Mouse (Mus musculus) liver, embryonic 14.5 days (tissue): ENCODE measurements around the gene Gtf2a2. TPM values are rescaled to one million over a fixed set of nuclear protein-coding genes. Genes with fewer than 3 reads are reported as not detected.

Source experiments
- ATAC-seq: fragments of 200-750 bp; cut with Nextera tagmentation; 2 replicates; pipeline ENCODE4 v1.8.0; 2017; ENCODE audit warnings: moderate number of reproducible peaks, mild to moderate bottlenecking, moderate library complexity; ENCODE audit not compliant: insufficient read depth
- DNase-seq, 3 experiments: peaks; one replicate each; pipeline ENCODE4 v3.0.0-alpha.2; 2012 to 2013; ENCODE audit warnings: low read depth in 3 of 3, low spot score in 3 of 3
- H3K27ac ChIP-seq: fragments of 300-500 bp; sonication (generic); 2 replicates; pipeline ENCODE4 v1.5.1; 2014; ENCODE audit warnings: moderate library complexity, mild to moderate bottlenecking, control low read depth, inconsistent platforms
- H3K27me3 ChIP-seq: fragments of 300-500 bp; sonication (generic); 2 replicates; pipeline ENCODE4 v1.6.1; 2014; ENCODE audit warnings: mild to moderate bottlenecking, low read length, moderate library complexity; ENCODE audit not compliant: control insufficient read depth, insufficient read depth
- H3K36me3 ChIP-seq: fragments of 300-500 bp; sonication (generic); replicated peaks from 2 replicates; pipeline ENCODE4 v1.6.1; 2014; ENCODE audit warnings: low read depth; ENCODE audit not compliant: control insufficient read depth, insufficient read depth
- H3K4me1 ChIP-seq, 2 experiments: fragments of 200-500 bp in 1 of 2; fragments of 300-500 bp in 1 of 2; sonication (generic) in 1 of 2; replicated peaks; 2 replicates each; pipeline ENCODE4 v1.6.1; 2012 to 2014; ENCODE audit warnings: antibody characterized with exemption in 1 of 2, inconsistent platforms in 1 of 2, low read length in 1 of 2; ENCODE audit not compliant: control insufficient read depth in 2 of 2, insufficient read depth in 2 of 2
- H3K4me2 ChIP-seq: fragments of 300-500 bp; sonication (generic); 2 replicates; pipeline ENCODE4 v1.6.1; 2014; ENCODE audit warnings: low read depth, mild to moderate bottlenecking, control low read depth, moderate library complexity
- H3K4me3 ChIP-seq, 2 experiments: fragments of 200-500 bp in 1 of 2; fragments of 300-500 bp in 1 of 2; sonication (generic) in 1 of 2; 2 replicates each; pipeline ENCODE4 v1.5.1; 2012 to 2014; ENCODE audit warnings: low read depth in 2 of 2, low read length in 2 of 2, mild to moderate bottlenecking in 2 of 2, control low read depth in 1 of 2, inconsistent platforms in 1 of 2, moderate library complexity in 1 of 2; ENCODE audit not compliant: insufficient read depth in 1 of 2
- H3K9ac ChIP-seq: fragments of 300-500 bp; sonication (generic); replicated peaks from 2 replicates; pipeline ENCODE4 v1.6.1; 2014; ENCODE audit warnings: mild to moderate bottlenecking, control low read depth, moderate library complexity
- H3K9me3 ChIP-seq: fragments of 300-500 bp; sonication (generic); 2 replicates; pipeline ENCODE4 v1.6.1; 2016; ENCODE audit warnings: low read length, mixed read lengths; ENCODE audit not compliant: control insufficient read depth
- CTCF ChIP-seq: IDR thresholded peaks from 2 replicates; pipeline ENCODE4 v1.5.1; 2016; ENCODE audit warnings: antibody characterized with exemption, low read depth, control low read depth
- EP300 ChIP-seq: IDR thresholded peaks from 2 replicates; pipeline ENCODE4 v1.6.1; 2016; ENCODE audit warnings: antibody characterized with exemption, low read depth
- WGBS: fragments of 180-500 bp; shearing (Covaris S2); extraction: QIAGEN DNeasy Blood & Tissue Kit; methylation state at CpG from one replicate; pipeline ENCODE4 v1.1.7; 2014; ENCODE audit not compliant: insufficient replicate concordance; 5-methylcytosine and 5-hydroxymethylcytosine counted together
- polyA plus RNA-seq, 2 experiments: library from polyadenylated mRNA; depleted of rRNA in 1 of 2; stranded (reverse) in 1 of 2; unstranded in 1 of 2; fragments of >200 nt; fragmentation: Nextera tagmentation in 1 of 2; extraction: Ambion mirVana in 1 of 2; gene quantifications; 2 replicates each; pipeline versions ENCODE4 v1.2.1 to v1.2.3; 2012 to 2014

Gene Gtf2a2
- polyA plus RNA-seq, 2 experiments, result 55.2 to 150 TPM

DNA sequence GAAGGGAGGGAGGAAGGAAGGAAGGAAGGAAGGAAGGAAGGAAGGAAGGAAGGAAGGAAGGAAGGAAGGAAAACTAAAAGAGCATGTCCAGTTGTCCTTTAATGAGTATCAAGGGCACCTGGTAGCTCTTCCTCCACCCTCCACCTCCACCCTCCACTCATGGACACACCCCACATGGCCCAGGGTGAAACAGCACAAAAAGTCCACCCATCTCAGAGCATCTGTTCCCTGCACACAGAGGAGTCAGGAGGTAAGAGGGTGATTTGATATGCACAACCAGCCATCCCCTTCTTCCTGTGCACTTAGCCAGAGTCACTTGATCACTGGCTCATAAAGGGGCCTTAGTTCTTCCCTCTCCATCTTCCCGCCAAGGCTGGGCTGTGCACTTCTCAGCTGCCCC, 30.6 kb downstream of the Gtf2a2 start:
- DNase-seq, result no peak
- no peak overlapping the region for H3K27ac ChIP-seq
- H3K9ac ChIP-seq, result no peak overlapping the region
- no peak for TF ChIP-seq EP300
- no peak for TF ChIP-seq CTCF
- peak; percentile 44; the same call in 1 of the 2 replicates for ATAC-seq
- H3K36me3 ChIP-seq, result no peaks in the 10 kb centered on the region
- no peak overlapping the region for H3K4me3 ChIP-seq
- no peak overlapping the region for H3K4me2 ChIP-seq
- peaks cover 23 to 36% of the 10 kb centered on the region in 2 experiments for H3K4me1 ChIP-seq
- H3K9me3 ChIP-seq, result no peaks in the 10 kb centered on the region; the same call in 1 of the 2 replicates
- WGBS, result 81% methylated on average over 1 of the region's 1 CpGs
- H3K27me3 ChIP-seq, result no peaks in the 10 kb centered on the region

DNA sequence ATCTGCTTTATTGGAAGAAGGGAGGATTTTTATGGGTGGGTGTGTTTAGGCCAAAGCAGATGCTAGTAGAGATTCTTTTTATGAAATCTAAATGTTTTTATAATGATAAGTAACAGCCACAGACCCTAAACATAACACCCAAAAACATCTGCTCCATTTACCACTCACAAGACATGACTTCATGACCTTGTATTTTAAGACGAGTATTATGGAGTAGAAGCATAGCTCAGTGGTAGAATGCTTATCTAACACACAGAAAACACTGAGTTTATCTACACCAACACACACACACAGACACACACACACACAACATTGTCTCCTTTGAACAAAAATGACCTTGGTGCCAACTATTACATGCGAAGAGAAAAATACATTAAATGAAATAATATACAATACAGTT, 32.5 kb downstream of the Gtf2a2 start:
- WGBS, result 24% methylated on average over 2 of the region's 2 CpGs

DNA sequence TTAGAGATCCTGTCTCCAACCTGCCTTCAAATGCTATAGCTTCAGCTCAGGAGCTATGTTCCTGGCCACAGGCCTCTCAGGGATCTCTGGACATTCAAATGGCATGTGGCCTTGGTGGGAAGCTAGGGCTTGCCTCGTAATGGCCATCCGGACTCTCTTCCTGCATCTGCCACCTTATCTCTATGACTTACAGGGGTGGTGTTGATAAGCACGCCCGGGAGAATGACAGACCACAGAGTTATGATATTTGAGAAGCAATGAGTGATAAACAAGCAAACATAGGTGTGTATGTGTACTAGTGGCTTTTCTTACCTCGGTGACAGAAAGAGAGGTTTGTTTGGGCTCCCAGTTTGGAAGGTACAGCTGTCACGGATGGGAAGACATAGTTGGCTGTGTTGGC, 33.9 kb downstream of the Gtf2a2 start:
- H3K27ac ChIP-seq, result no peak overlapping the region
- H3K36me3 ChIP-seq, result no peaks in the 10 kb centered on the region
- TF ChIP-seq EP300, result peak; percentile 80
- no peak for TF ChIP-seq CTCF
- H3K27me3 ChIP-seq, result no peaks in the 10 kb centered on the region
- peak overlapping the region; percentile 30 for H3K4me2 ChIP-seq
- no peak overlapping the region for H3K9ac ChIP-seq
- H3K4me1 ChIP-seq, result peaks cover 23 to 36% of the 10 kb centered on the region in 2 experiments
- ATAC-seq (peak; percentile 69; the same call in 1 of the 2 replicates), DNase-seq (peak in 2 of 3 experiments; percentile 50 to 54)
- no peaks in the 10 kb centered on the region for H3K9me3 ChIP-seq
- 15% methylated on average over 6 of the region's 6 CpGs for WGBS
- H3K4me3 ChIP-seq, result no peak overlapping the region

More for the DNA sequence above, 32.5 kb downstream of the Gtf2a2 start:
- TF ChIP-seq EP300, result peak; percentile 72
- no peak for TF ChIP-seq CTCF
- Histone ChIP-seq H3K27ac (peak overlapping the region; percentile 7; the same call in 1 of the 2 replicates), H3K9me3 (no peaks in the 10 kb centered on the region), H3K4me1 (peaks cover 23 to 36% of the 10 kb centered on the region in 2 experiments), H3K4me2 (peak overlapping the region; percentile 18; the same call in 1 of the 2 replicates), H3K9ac (no peak overlapping the region), H3K27me3 (no peaks in the 10 kb centered on the region), H3K4me3 (no peak overlapping the region), H3K36me3 (no peaks in the 10 kb centered on the region)
- DNase-seq, result peak in 1 of 3 experiments; percentile 22
- peak; percentile 84 for ATAC-seq

DNA sequence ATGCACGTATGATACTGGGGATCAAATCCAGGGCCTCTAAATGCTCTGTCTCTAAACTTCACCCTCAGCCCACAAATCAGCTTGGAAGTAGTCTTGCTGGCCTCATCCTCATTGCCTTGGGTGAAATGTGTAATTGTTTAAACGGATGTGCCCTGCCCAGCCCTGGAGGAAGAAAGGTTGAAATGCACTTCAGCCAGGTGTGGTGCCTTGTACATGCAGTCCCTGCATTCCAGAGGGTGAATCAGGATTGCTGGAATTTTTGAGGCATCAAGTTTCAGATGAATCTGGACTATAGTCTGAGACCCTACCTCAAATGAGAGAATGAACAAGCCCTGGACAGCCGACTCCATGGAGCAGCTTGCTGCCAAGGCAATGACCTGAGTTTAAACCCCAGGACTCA, 35.5 kb downstream of the Gtf2a2 start:
- no peak overlapping the region for H3K4me2 ChIP-seq
- DNase-seq, result no peak
- H3K4me3 ChIP-seq, result no peak overlapping the region
- no peak for ATAC-seq
- H3K9ac ChIP-seq, result no peak overlapping the region
- H3K4me1 ChIP-seq, result peaks cover 23 to 30% of the 10 kb centered on the region in 2 experiments
- no peaks in the 10 kb centered on the region for H3K27me3 ChIP-seq
- no peaks in the 10 kb centered on the region for H3K36me3 ChIP-seq
- no peaks in the 10 kb centered on the region for H3K9me3 ChIP-seq
- H3K27ac ChIP-seq, result no peak overlapping the region
- TF ChIP-seq CTCF, result no peak
- no peak for TF ChIP-seq EP300
- 68% methylated on average over 3 of the region's 3 CpGs for WGBS

DNA sequence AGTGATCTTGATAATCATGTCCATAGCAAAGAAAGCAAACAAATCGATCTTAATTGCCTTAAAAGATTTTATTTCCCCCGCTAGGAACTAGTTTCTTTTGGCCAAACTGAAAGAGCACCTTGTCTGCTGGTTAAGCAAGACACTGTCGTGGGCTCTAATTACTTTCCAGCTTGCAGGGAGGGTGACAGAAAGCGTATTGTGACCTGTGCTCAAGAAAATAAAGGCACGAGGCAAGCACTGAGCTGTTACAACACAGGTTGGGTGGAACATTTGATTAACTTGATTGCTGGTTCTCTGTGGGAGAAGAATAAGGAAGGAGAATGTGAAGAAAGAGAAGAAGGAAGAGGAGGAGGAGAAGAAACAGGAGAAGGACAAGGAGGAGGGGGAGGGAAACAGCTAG, 35.9 kb downstream of the Gtf2a2 start:
- no peak overlapping the region for H3K4me3 ChIP-seq
- WGBS, result 54% methylated on average over 5 of the region's 5 CpGs
- H3K4me1 ChIP-seq, result peaks cover 23 to 28% of the 10 kb centered on the region in 2 experiments
- H3K9me3 ChIP-seq, result no peaks in the 10 kb centered on the region
- H3K9ac ChIP-seq, result no peak overlapping the region
- no peak for ATAC-seq
- H3K36me3 ChIP-seq, result no peaks in the 10 kb centered on the region
- DNase-seq, result no peak
- TF ChIP-seq EP300, result no peak
- no peak for TF ChIP-seq CTCF
- H3K4me2 ChIP-seq, result no peak overlapping the region
- no peak overlapping the region for H3K27ac ChIP-seq
- no peaks in the 10 kb centered on the region for H3K27me3 ChIP-seq
